Mouse (Mus musculus): ENCODE data around the gene Cdc42ep5.
"Not testable (repeated sequence)": the region's sequence is repeated elsewhere in the genome, so short reads cannot be mapped to it uniquely, and the experiment has no call there.

The Cdc42ep5 gene

GRCm38 (mm10) chr7:4164090-4164910 lies at the start of gene Cdc42ep5:
TSS of gene Cdc42ep5 (minus strand) at chr7:4164860.
- DNase-seq (ENCODE audit: low read depth, low spot score): peak; percentile 73

- DNase-seq (ENCODE audit: low read depth, low spot score): peak; percentile 53
Observed at GRCm38 (mm10) chr7:4213436-4213835, 48.8 kb upstream of the Cdc42ep5 start.

- DNase-seq (ENCODE audit: low read depth, low spot score): no peak
Observed at GRCm38 (mm10) chr7:4208626-4209025, 44.0 kb upstream of the Cdc42ep5 start.

GRCm38 (mm10) chr7:4207126-4207525 lies 42.5 kb upstream of the Cdc42ep5 start:
- no peak for DNase-seq (ENCODE audit: low read depth, low spot score)

GRCm38 (mm10) chr7:4178438-4178837 lies 13.8 kb upstream of the Cdc42ep5 start:
- peak; percentile 71 for DNase-seq (ENCODE audit: low read depth, low spot score)

- DNase-seq (ENCODE audit: low read depth, low spot score): no peak
Observed at GRCm38 (mm10) chr7:4170193-4170938, 5.7 kb upstream of the Cdc42ep5 start.

GRCm38 (mm10) chr7:4167098-4167497 lies 2.4 kb upstream of the Cdc42ep5 start:
- no peak for DNase-seq (ENCODE audit: low read depth, low spot score)

- no peak for DNase-seq (ENCODE audit: low read depth, low spot score)
Observed at GRCm38 (mm10) chr7:4165286-4165685, 626 bp upstream of the Cdc42ep5 start.

- peak; percentile 72 for DNase-seq (ENCODE audit: low read depth, low spot score)
Observed at GRCm38 (mm10) chr7:4163571-4164072, 1.0 kb downstream of the Cdc42ep5 start.

GRCm38 (mm10) chr7:4161596-4161995 lies 3.1 kb downstream of the Cdc42ep5 start:
- DNase-seq (ENCODE audit: low read depth, low spot score): not testable (repeated sequence)

- DNase-seq (ENCODE audit: low read depth, low spot score): peak; percentile 87
Observed at GRCm38 (mm10) chr7:4154976-4155375, 9.7 kb downstream of the Cdc42ep5 start.

GRCm38 (mm10) chr7:4154356-4154755 lies 10.3 kb downstream of the Cdc42ep5 start:
- DNase-seq (ENCODE audit: low read depth, low spot score): peak; percentile 39

GRCm38 (mm10) chr7:4151241-4151640 lies 13.4 kb downstream of the Cdc42ep5 start:
- no peak for DNase-seq (ENCODE audit: low read depth, low spot score)

GRCm38 (mm10) chr7:4150811-4151221 lies 13.8 kb downstream of the Cdc42ep5 start:
- peak; percentile 58 for DNase-seq (ENCODE audit: low read depth, low spot score)

- DNase-seq (ENCODE audit: low read depth, low spot score): peak; percentile 73
Observed at GRCm38 (mm10) chr7:4150059-4150541, 14.6 kb downstream of the Cdc42ep5 start, which contains the start of gene Leng9. TSS of gene Leng9 (minus strand) at chr7:4150374.

GRCm38 (mm10) chr7:4149209-4150054 lies 15.2 kb downstream of the Cdc42ep5 start:
- DNase-seq (ENCODE audit: low read depth, low spot score): peak; percentile 87

- no peak for DNase-seq (ENCODE audit: low read depth, low spot score)
Observed at GRCm38 (mm10) chr7:4148341-4149208, 16.1 kb downstream of the Cdc42ep5 start.

GRCm38 (mm10) chr7:4147836-4148235 lies 16.8 kb downstream of the Cdc42ep5 start:
- no peak for DNase-seq (ENCODE audit: low read depth, low spot score)

- no peak for DNase-seq (ENCODE audit: low read depth, low spot score)
Observed at GRCm38 (mm10) chr7:4147371-4147770, 17.3 kb downstream of the Cdc42ep5 start.

Data from ES-CJ7 (cell line).